Mouse (Mus musculus): ENCODE measurements around the gene Znhit3. TPM values are rescaled to one million over a fixed set of nuclear protein-coding genes. Genes with fewer than 3 reads are reported as not detected.

The Znhit3 gene
- polyA plus RNA-seq, 1 experiment from 2014 or later, result 65.9 TPM

- no peaks in the 10 kb centered on the region for H3K9me3 ChIP-seq (ENCODE audit: control insufficient read depth, low read length)
- H3K4me2 ChIP-seq (ENCODE audit: low read length), result no peak overlapping the region
- WGBS, result 97% methylated on average over 8 of the region's 8 CpGs
- H3K9ac ChIP-seq (ENCODE audit: low read length), result no peak overlapping the region
- ATAC-seq (replicated peaks; ENCODE audit: low FRiP score, low TSS enrichment, low read depth) (no peak), DNase-seq (ENCODE audit: low spot score) (no peak)
- no peaks in the 10 kb centered on the region for H3K4me1 ChIP-seq (replicated peaks; ENCODE audit: control insufficient read depth, insufficient read depth, low read length)
- H3K27ac ChIP-seq (ENCODE audit: low read depth), result no peak overlapping the region
- peaks cover 70% of the 10 kb centered on the region for H3K36me3 ChIP-seq (ENCODE audit: control insufficient read depth, insufficient read depth, low read length)
- no peak overlapping the region for H3K4me3 ChIP-seq (ENCODE audit: low read depth, low read length)
- H3K27me3 ChIP-seq (replicated peaks; ENCODE audit: control insufficient read depth, insufficient read depth, low read length), result no peaks in the 10 kb centered on the region
Observed at GRCm38 (mm10) chr11:84888025-84888424, 28.1 kb downstream of the Znhit3 start.

- Histone ChIP-seq H3K4me2 (ENCODE audit: low read length) (no peak overlapping the region), H3K4me1 (replicated peaks; ENCODE audit: control insufficient read depth, insufficient read depth, low read length) (no peaks in the 10 kb centered on the region), H3K9ac (ENCODE audit: low read length) (no peak overlapping the region), H3K27me3 (replicated peaks; ENCODE audit: control insufficient read depth, insufficient read depth, low read length) (no peaks in the 10 kb centered on the region), H3K36me3 (ENCODE audit: control insufficient read depth, insufficient read depth, low read length) (peaks cover 59% of the 10 kb centered on the region), H3K9me3 (ENCODE audit: control insufficient read depth, low read length) (no peaks in the 10 kb centered on the region), H3K4me3 (ENCODE audit: low read depth, low read length) (no peak overlapping the region), H3K27ac (ENCODE audit: low read depth) (peak overlapping the region; percentile 59)
- DNase-seq (ENCODE audit: low spot score), result no peak
- 82% methylated on average over 11 of the region's 11 CpGs for WGBS
- ATAC-seq (replicated peaks; ENCODE audit: low FRiP score, low TSS enrichment, low read depth), result no peak
Observed at GRCm38 (mm10) chr11:84886767-84887511, 29.2 kb downstream of the Znhit3 start.

- 89% methylated on average over 5 of the region's 5 CpGs for WGBS
- ATAC-seq (replicated peaks; ENCODE audit: low FRiP score, low TSS enrichment, low read depth), result no peak
Observed at GRCm38 (mm10) chr11:84886236-84886635, 29.9 kb downstream of the Znhit3 start.

DNA sequence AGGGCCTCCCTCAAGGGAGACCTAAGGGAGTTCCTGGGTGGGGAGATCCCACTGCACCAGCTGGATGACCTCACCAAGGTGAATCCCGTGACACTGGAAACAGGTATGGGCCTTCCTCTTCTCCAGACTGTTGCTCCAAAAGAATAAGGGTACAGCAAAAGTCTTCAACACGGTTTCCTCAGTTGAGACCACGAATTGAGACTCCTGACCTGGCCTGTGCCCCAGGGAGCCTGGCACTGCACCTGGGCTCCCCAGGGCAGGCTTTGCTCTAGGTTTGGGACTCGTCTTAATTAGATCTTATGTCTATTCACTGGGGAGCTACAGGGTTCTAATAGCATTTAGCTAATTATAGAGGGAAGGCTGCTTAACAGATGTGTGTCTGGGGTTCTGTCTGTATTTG lies 30.9 kb downstream of the Znhit3 start:
- no peak overlapping the region for H3K9ac ChIP-seq (ENCODE audit: low read length)
- H3K36me3 ChIP-seq (ENCODE audit: control insufficient read depth, insufficient read depth, low read length), result peaks cover 50% of the 10 kb centered on the region
- WGBS, result 79% methylated on average over 4 of the region's 4 CpGs
- H3K4me3 ChIP-seq (ENCODE audit: low read depth, low read length), result no peak overlapping the region
- no peak overlapping the region for H3K4me2 ChIP-seq (ENCODE audit: low read length)
- H3K27ac ChIP-seq (ENCODE audit: low read depth), result no peak overlapping the region
- no peaks in the 10 kb centered on the region for H3K9me3 ChIP-seq (ENCODE audit: control insufficient read depth, low read length)
- DNase-seq (ENCODE audit: low spot score), result no peak
- ATAC-seq (replicated peaks; ENCODE audit: low FRiP score, low TSS enrichment, low read depth), result no peak
- peaks cover 7% of the 10 kb centered on the region; the same call in 1 of the 2 replicates for H3K4me1 ChIP-seq (replicated peaks; ENCODE audit: control insufficient read depth, insufficient read depth, low read length)
- no peaks in the 10 kb centered on the region for H3K27me3 ChIP-seq (replicated peaks; ENCODE audit: control insufficient read depth, insufficient read depth, low read length)

More at GRCm38 (mm10) chr11:84886236-84886635, 29.9 kb downstream of the Znhit3 start:
- Histone ChIP-seq H3K27me3 (replicated peaks; ENCODE audit: control insufficient read depth, insufficient read depth, low read length) (no peaks in the 10 kb centered on the region), H3K9ac (ENCODE audit: low read length) (no peak overlapping the region), H3K4me2 (ENCODE audit: low read length) (no peak overlapping the region), H3K27ac (ENCODE audit: low read depth) (peak overlapping the region; percentile 43), H3K36me3 (ENCODE audit: control insufficient read depth, insufficient read depth, low read length) (peaks cover 54% of the 10 kb centered on the region), H3K4me1 (replicated peaks; ENCODE audit: control insufficient read depth, insufficient read depth, low read length) (peaks cover 3% of the 10 kb centered on the region; the same call in 1 of the 2 replicates), H3K9me3 (ENCODE audit: control insufficient read depth, low read length) (no peaks in the 10 kb centered on the region), H3K4me3 (ENCODE audit: low read depth, low read length) (no peak overlapping the region)
- no peak for DNase-seq (ENCODE audit: low spot score)

DNA sequence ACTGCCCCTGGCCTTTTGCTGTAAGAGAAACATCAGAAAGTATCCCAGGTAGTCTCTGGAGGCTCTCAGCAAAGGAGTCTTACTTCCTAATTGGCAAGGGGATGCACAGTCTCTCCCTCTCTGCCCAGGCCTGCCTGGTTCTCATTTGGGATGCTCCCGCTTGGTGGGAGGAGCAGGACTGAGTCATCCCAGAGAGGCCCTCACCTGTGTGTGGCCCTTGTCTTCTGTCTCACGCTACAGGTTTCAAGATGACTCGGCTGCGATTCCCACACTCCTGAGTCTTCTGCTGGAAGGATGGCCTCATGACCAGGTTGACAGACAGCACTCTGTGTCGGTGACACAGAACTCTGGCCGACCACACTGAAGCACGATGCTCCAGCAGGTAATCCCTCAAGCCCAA lies 33.8 kb downstream of the Znhit3 start:
- ATAC-seq (replicated peaks; ENCODE audit: low FRiP score, low TSS enrichment, low read depth) (no peak), DNase-seq (ENCODE audit: low spot score) (no peak)
- Histone ChIP-seq H3K4me3 (ENCODE audit: low read depth, low read length) (no peak overlapping the region), H3K27ac (ENCODE audit: low read depth) (no peak overlapping the region), H3K9me3 (ENCODE audit: control insufficient read depth, low read length) (no peaks in the 10 kb centered on the region), H3K27me3 (replicated peaks; ENCODE audit: control insufficient read depth, insufficient read depth, low read length) (no peaks in the 10 kb centered on the region), H3K4me1 (replicated peaks; ENCODE audit: control insufficient read depth, insufficient read depth, low read length) (peaks cover 7% of the 10 kb centered on the region; the same call in 1 of the 2 replicates), H3K4me2 (ENCODE audit: low read length) (no peak overlapping the region), H3K9ac (ENCODE audit: low read length) (no peak overlapping the region), H3K36me3 (ENCODE audit: control insufficient read depth, insufficient read depth, low read length) (peaks cover 31% of the 10 kb centered on the region)
- WGBS, result 89% methylated on average over 7 of the region's 7 CpGs

DNA sequence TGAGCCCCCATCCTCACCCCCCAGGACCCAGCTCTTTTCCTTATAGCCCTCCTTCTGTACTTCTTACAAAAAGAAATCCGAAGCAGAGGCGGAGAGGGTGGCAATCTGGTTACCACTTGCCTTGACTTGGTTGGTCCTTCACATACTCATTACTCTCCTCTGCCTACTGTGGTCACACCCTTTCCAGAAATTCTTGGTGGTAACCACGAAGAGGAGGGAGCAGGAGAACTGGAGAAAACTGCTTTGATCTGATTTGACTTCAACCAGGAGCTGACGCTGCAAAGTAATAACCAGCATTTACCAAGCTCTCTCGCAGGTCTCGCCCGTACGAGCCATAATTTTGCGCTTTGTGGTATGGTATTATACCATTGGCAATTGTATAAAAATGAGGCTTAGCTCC lies 35.2 kb downstream of the Znhit3 start:
- H3K9ac ChIP-seq (ENCODE audit: low read length), result peak overlapping the region; percentile 86
- ATAC-seq (replicated peaks; ENCODE audit: low FRiP score, low TSS enrichment, low read depth) (no peak), DNase-seq (ENCODE audit: low spot score) (no peak)
- no peaks in the 10 kb centered on the region for H3K27me3 ChIP-seq (replicated peaks; ENCODE audit: control insufficient read depth, insufficient read depth, low read length)
- H3K36me3 ChIP-seq (ENCODE audit: control insufficient read depth, insufficient read depth, low read length), result peaks cover 23% of the 10 kb centered on the region
- H3K27ac ChIP-seq (ENCODE audit: low read depth), result peak overlapping the region; percentile 91
- no peaks in the 10 kb centered on the region for H3K9me3 ChIP-seq (ENCODE audit: control insufficient read depth, low read length)
- 49% methylated on average over 9 of the region's 9 CpGs for WGBS
- H3K4me1 ChIP-seq (replicated peaks; ENCODE audit: control insufficient read depth, insufficient read depth, low read length), result peaks cover 7% of the 10 kb centered on the region; the same call in 1 of the 2 replicates
- peak overlapping the region; percentile 63 for H3K4me3 ChIP-seq (ENCODE audit: low read depth, low read length)
- peak overlapping the region; percentile 96 for H3K4me2 ChIP-seq (ENCODE audit: low read length)

DNA sequence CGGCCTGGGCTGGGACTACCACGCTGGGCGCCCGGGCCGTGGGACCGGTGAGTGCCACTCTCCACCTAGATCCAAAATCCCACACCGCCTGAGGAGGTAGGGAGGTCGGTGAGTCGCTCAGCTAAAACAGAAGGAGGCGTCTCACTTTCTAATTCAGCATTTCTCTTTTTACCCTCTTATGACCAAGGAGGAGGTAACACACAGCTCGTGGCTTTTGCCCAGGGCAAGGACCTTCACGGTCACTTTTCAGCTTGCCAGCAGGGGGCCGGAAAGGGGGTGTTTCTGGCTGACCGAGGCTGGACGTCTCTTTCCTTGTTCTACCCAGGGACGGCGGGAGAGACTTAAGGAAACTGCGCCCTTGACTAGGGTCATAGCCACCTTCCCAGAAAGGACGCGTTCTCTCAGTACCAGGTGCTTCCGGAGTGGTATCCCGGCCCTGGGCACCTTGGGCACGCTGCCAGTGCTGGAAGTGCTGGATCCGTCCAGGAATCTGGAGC lies 35.7 kb downstream of the Znhit3 start:
- Histone ChIP-seq H3K9ac (ENCODE audit: low read length) (peak overlapping the region; percentile 86), H3K27me3 (replicated peaks; ENCODE audit: control insufficient read depth, insufficient read depth, low read length) (no peaks in the 10 kb centered on the region), H3K4me2 (ENCODE audit: low read length) (peak overlapping the region; percentile 96), H3K36me3 (ENCODE audit: control insufficient read depth, insufficient read depth, low read length) (peaks cover 20% of the 10 kb centered on the region), H3K9me3 (ENCODE audit: control insufficient read depth, low read length) (no peaks in the 10 kb centered on the region), H3K4me1 (replicated peaks; ENCODE audit: control insufficient read depth, insufficient read depth, low read length) (peaks cover 7% of the 10 kb centered on the region; the same call in 1 of the 2 replicates), H3K4me3 (ENCODE audit: low read depth, low read length) (peak overlapping the region; percentile 63), H3K27ac (ENCODE audit: low read depth) (peak overlapping the region; percentile 91)
- ATAC-seq (replicated peaks; ENCODE audit: low FRiP score, low TSS enrichment, low read depth), result peak; percentile 64
- no peak for DNase-seq (ENCODE audit: low spot score)
- under 1% methylated on average over 24 of the region's 24 CpGs for WGBS

- Histone ChIP-seq H3K9ac (ENCODE audit: low read length) (peak within 1 kb of the TSS; percentile 86), H3K27me3 (replicated peaks; ENCODE audit: control insufficient read depth, insufficient read depth, low read length) (no peaks in the 10 kb centered on the region), H3K36me3 (ENCODE audit: control insufficient read depth, insufficient read depth, low read length) (peaks cover 14% of the 10 kb centered on the region), H3K27ac (ENCODE audit: low read depth) (peak within 1 kb of the TSS; percentile 91), H3K4me3 (ENCODE audit: low read depth, low read length) (peak within 1 kb of the TSS; percentile 63), H3K9me3 (ENCODE audit: control insufficient read depth, low read length) (no peaks in the 10 kb centered on the region), H3K4me1 (replicated peaks; ENCODE audit: control insufficient read depth, insufficient read depth, low read length) (peaks cover 7% of the 10 kb centered on the region; the same call in 1 of the 2 replicates), H3K4me2 (ENCODE audit: low read length) (peak within 1 kb of the TSS; percentile 96)
- ATAC-seq (replicated peaks; ENCODE audit: low FRiP score, low TSS enrichment, low read depth) (peak; percentile 96), DNase-seq (ENCODE audit: low spot score) (peak; percentile 85)
- under 1% methylated on average over 80 of the region's 81 CpGs for WGBS
Observed at GRCm38 (mm10) chr11:84879772-84880464, 36.2 kb downstream of the Znhit3 start, which contains the start of the genes Myo19 and Pigw. Gene Myo19 (plus strand): TSS chr11:84880148. Gene Pigw (minus strand): TSS chr11:84880285.

Data from intestine, embryonic 14.5 days (tissue).